Mouse (Mus musculus) lung, embryonic 16.5 days (tissue): ENCODE data around the gene Far2. TPM values are rescaled to one million over a fixed set of nuclear protein-coding genes. Genes with fewer than 3 reads are reported as not detected.

Experiments used
- ATAC-seq: fragments of 200-750 bp; cut with Nextera tagmentation; 2 replicates; pipeline ENCODE4 v1.8.0; 2017; ENCODE audit warnings: low read depth, mild to moderate bottlenecking, moderate library complexity
- H3K27ac ChIP-seq: fragments of 300-500 bp; sonication (generic); 2 replicates; pipeline ENCODE4 v1.5.1; 2014; ENCODE audit warnings: mild to moderate bottlenecking, control low read depth, low read length
- H3K27me3 ChIP-seq: fragments of 300-500 bp; sonication (generic); 2 replicates; pipeline ENCODE4 v1.6.1; 2014; ENCODE audit warnings: low read depth, low read length, mixed read lengths; ENCODE audit not compliant: control insufficient read depth, insufficient read depth
- H3K36me3 ChIP-seq: fragments of 300-500 bp; sonication (generic); 2 replicates; pipeline ENCODE4 v1.6.1; 2014; ENCODE audit warnings: low read length; ENCODE audit not compliant: control insufficient read depth, insufficient read depth
- H3K4me1 ChIP-seq: fragments of 300-500 bp; sonication (generic); replicated peaks from 2 replicates; pipeline ENCODE4 v1.6.1; 2014; ENCODE audit warnings: low read length, mixed read lengths; ENCODE audit not compliant: control insufficient read depth, insufficient read depth
- H3K4me2 ChIP-seq: fragments of 300-500 bp; sonication (generic); 2 replicates; pipeline ENCODE4 v1.6.1; 2014; ENCODE audit warnings: low read depth, low read length, control low read depth
- H3K4me3 ChIP-seq: fragments of 300-500 bp; sonication (generic); 2 replicates; pipeline ENCODE4 v1.5.1; 2014; ENCODE audit warnings: mild to moderate bottlenecking, low read length, control low read depth
- H3K9ac ChIP-seq: fragments of 300-500 bp; sonication (generic); 2 replicates; pipeline ENCODE4 v1.6.1; 2014; ENCODE audit warnings: low read length, control low read depth
- H3K9me3 ChIP-seq: fragments of 300-500 bp; sonication (generic); 2 replicates; pipeline ENCODE4 v1.6.1; 2016; ENCODE audit warnings: low read length; ENCODE audit not compliant: control insufficient read depth
- WGBS: fragments of 180-500 bp; shearing (Covaris S2); extraction: QIAGEN DNeasy Blood & Tissue Kit; methylation state at CpG from one replicate; pipeline ENCODE4 v1.1.7; 2014; 5-methylcytosine and 5-hydroxymethylcytosine counted together
- polyA plus RNA-seq: library from polyadenylated mRNA; unstranded; fragments of >200 nt; fragmentation: Nextera tagmentation; extraction: Ambion mirVana; gene quantifications from 2 replicates; pipeline ENCODE4 v1.2.1, GENCODE M21; 2015

Gene Far2
- 5.9 and 6.8 TPM in 2 replicates for polyA plus RNA-seq

DNA sequence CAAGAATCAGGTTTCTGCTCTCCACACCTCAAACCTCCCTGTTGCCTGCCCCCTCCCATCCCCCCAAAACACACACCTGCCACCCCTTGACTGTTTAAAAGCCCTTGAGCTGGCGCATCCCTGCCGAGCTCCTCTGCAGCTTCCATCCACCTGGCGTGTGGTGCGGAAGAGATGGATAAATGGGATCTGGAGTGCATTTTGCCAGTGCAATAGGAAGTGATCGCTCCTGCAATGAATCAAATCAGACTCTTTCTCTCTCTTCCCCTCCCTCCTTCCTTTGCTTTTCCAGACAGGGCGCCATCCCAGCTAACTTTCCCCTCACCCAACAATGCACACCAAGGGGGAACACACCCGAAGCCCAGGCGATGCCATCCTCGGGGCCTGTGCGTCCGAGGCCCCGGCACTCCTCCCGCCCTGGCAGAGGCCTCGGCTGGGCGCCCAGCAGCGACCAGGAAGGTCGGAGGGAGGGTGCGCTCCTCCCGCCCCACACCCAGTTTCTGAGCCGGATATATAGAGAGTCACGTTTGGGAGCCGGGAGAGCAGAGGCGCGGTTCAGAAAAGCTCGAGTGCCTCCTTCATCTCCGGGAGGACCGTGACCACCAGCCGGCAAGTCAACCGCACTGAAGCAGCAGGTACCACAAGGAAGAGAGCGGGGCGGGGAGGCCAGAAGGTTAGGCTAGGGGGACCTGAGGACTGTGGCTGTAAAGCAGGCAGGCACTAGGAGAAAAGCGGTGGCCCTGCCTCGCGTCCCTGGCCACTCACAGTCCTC lies at the start of gene Far2:
Gene Far2, plus strand, starts transcription at position 379 of the 769 bp plus-strand sequence.
- Histone ChIP-seq H3K9ac (peak within 1 kb of the TSS; percentile 69), H3K27me3 (peaks cover 4% of the 10 kb centered on the region; the same call in 1 of the 2 replicates), H3K27ac (no peak within 1 kb of the TSS), H3K36me3 (no peaks in the 10 kb centered on the region), H3K9me3 (no peaks in the 10 kb centered on the region), H3K4me3 (peak within 1 kb of the TSS; percentile 51), H3K4me2 (peak within 1 kb of the TSS; percentile 86), H3K4me1 (no peaks in the 10 kb centered on the region)
- WGBS = 2% methylated on average over 34 of the region's 34 CpGs
- peak; percentile 77 for ATAC-seq

GRCm38 (mm10) chr6:148000483-148000882 lies 46.6 kb upstream of the Far2 start:
- Histone ChIP-seq H3K4me2 (no peak overlapping the region), H3K27ac (no peak overlapping the region), H3K36me3 (no peaks in the 10 kb centered on the region), H3K27me3 (no peaks in the 10 kb centered on the region), H3K9me3 (no peaks in the 10 kb centered on the region), H3K4me1 (no peaks in the 10 kb centered on the region), H3K4me3 (no peak overlapping the region), H3K9ac (no peak overlapping the region)
- 92% methylated on average over 2 of the region's 2 CpGs for WGBS
- ATAC-seq = no peak

DNA sequence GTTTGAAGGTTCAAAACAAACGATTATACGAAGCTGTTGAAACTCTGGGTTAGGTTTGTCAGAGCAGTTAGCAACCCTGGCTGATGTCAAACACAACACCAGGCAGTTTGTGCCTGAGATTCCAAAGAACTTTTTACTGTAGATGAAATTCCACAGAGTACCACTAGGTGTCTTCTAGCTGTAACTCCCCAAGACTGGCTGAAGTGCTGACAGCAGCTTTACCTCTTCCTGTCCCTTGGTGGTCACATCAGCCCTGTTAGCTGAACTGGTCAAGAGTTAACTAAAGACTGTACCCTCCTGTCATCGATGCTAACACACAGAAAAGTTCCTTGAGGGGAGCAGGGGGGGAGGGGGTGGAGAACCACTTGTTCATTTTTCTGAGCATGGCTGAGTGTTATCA lies 46.0 kb upstream of the Far2 start:
- peak; percentile 61 for ATAC-seq
- WGBS = 19% methylated on average over 3 of the region's 3 CpGs

GRCm38 (mm10) chr6:148006118-148006837 lies 40.8 kb upstream of the Far2 start:
- H3K36me3 ChIP-seq = no peaks in the 10 kb centered on the region
- H3K4me2 ChIP-seq = no peak overlapping the region
- no peak overlapping the region for H3K4me3 ChIP-seq
- no peaks in the 10 kb centered on the region for H3K9me3 ChIP-seq
- H3K27me3 ChIP-seq = no peaks in the 10 kb centered on the region
- H3K4me1 ChIP-seq = no peaks in the 10 kb centered on the region
- H3K9ac ChIP-seq = no peak overlapping the region
- H3K27ac ChIP-seq = peak overlapping the region; percentile 11
- ATAC-seq = peak; percentile 87
- 42% methylated on average over 11 of the region's 11 CpGs for WGBS

More for the DNA sequence above, 46.0 kb upstream of the Far2 start:
- Histone ChIP-seq H3K9ac (no peak overlapping the region), H3K27me3 (no peaks in the 10 kb centered on the region), H3K9me3 (no peaks in the 10 kb centered on the region), H3K27ac (no peak overlapping the region), H3K4me3 (no peak overlapping the region), H3K36me3 (no peaks in the 10 kb centered on the region), H3K4me1 (no peaks in the 10 kb centered on the region), H3K4me2 (no peak overlapping the region)

- no peak for ATAC-seq
Measured at GRCm38 (mm10) chr6:148040759-148041158, 6.3 kb upstream of the Far2 start.

DNA sequence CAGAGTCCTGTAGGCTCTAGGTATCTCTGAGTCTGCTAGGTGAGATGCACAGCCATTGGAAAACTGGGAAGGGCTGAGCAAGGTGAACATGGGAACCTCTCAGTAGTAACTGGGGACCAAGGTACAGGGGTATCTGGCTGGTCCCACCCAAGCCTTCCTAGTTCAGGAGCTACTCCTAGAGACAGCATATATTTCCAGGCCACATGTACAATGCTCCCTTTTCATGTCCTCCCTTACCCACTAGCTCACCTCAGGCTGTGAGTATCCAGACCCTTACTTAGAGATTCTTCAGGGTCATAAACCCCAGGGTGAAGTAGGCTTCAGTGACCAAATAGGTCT lies 560 bp downstream of the Far2 start:
- H3K4me2 ChIP-seq = peak overlapping the region; percentile 86
- no peaks in the 10 kb centered on the region for H3K9me3 ChIP-seq
- peak overlapping the region; percentile 51 for H3K4me3 ChIP-seq
- no peaks in the 10 kb centered on the region for H3K4me1 ChIP-seq
- peaks cover 4% of the 10 kb centered on the region; the same call in 1 of the 2 replicates for H3K27me3 ChIP-seq
- peak overlapping the region; percentile 69 for H3K9ac ChIP-seq
- no peak overlapping the region for H3K27ac ChIP-seq
- 0 out of 2 replicates have a peak, but pooled peaks have one; percentile 5 for ATAC-seq
- no peaks in the 10 kb centered on the region for H3K36me3 ChIP-seq

More at GRCm38 (mm10) chr6:148040759-148041158, 6.3 kb upstream of the Far2 start:
- Histone ChIP-seq H3K9me3 (no peaks in the 10 kb centered on the region), H3K4me1 (no peaks in the 10 kb centered on the region), H3K27ac (no peak overlapping the region), H3K36me3 (no peaks in the 10 kb centered on the region), H3K27me3 (no peaks in the 10 kb centered on the region), H3K9ac (no peak overlapping the region), H3K4me3 (no peak overlapping the region), H3K4me2 (no peak overlapping the region)
- 81% methylated on average over 1 of the region's 1 CpGs for WGBS

DNA sequence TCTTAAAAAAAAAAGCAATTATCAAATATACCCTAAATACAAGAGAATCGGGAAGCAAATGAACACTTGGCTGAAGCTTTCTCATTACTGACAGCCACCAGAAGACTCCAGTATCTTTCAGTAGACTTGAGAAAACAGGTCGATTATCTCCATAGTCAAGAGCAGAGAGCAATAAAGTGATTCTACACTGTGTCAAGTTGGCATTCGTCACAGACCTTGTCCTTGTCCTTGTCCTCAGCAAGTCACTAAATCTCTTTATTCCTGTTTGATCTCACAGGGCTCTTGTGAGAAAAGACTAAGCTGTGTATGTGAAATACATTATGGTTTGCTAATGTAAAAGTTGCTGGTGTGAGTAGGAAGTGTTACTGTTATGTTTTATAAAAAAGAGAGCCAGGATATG lies 16.1 kb downstream of the Far2 start:
- Histone ChIP-seq H3K36me3 (no peaks in the 10 kb centered on the region), H3K4me2 (no peak overlapping the region), H3K9me3 (no peaks in the 10 kb centered on the region), H3K27me3 (no peaks in the 10 kb centered on the region), H3K27ac (no peak overlapping the region), H3K4me1 (no peaks in the 10 kb centered on the region), H3K9ac (no peak overlapping the region), H3K4me3 (no peak overlapping the region)
- 74% methylated on average over 3 of the region's 3 CpGs for WGBS
- no peak for ATAC-seq

- H3K4me3 ChIP-seq = no peak overlapping the region
- no peak overlapping the region for H3K9ac ChIP-seq
- H3K36me3 ChIP-seq = no peaks in the 10 kb centered on the region
- H3K9me3 ChIP-seq = no peaks in the 10 kb centered on the region
- H3K4me1 ChIP-seq = no peaks in the 10 kb centered on the region
- H3K27ac ChIP-seq = no peak overlapping the region
- no peaks in the 10 kb centered on the region for H3K27me3 ChIP-seq
- no peak overlapping the region for H3K4me2 ChIP-seq
- no peak for ATAC-seq
- 57% methylated on average over 5 of the region's 5 CpGs for WGBS
Measured at GRCm38 (mm10) chr6:148066267-148066666, 19.2 kb downstream of the Far2 start.

DNA sequence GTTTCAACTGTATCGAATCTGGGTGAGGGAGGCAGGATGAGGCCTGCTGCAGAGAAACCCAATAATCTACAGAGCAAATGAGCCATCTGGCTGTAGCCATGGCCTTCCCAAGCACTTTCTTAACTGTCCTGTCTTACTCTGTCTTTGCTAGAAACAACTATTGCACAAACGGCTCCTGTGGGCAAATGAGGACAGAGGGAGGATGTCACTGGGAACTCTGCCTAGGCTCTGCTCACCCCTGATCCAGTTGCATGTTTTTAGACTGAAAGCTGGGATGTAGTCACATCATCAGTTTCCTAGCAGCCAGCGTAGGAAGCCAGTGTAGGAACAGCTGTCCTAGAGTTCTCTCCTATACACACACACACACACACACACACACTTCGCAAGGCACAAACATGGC lies 21.7 kb downstream of the Far2 start:
- Histone ChIP-seq H3K9ac (no peak overlapping the region), H3K4me3 (no peak overlapping the region), H3K4me2 (no peak overlapping the region), H3K27ac (no peak overlapping the region), H3K27me3 (no peaks in the 10 kb centered on the region), H3K4me1 (no peaks in the 10 kb centered on the region), H3K9me3 (no peaks in the 10 kb centered on the region), H3K36me3 (no peaks in the 10 kb centered on the region)
- ATAC-seq = no peak
- WGBS = 88% methylated on average over 4 of the region's 4 CpGs
